Mouse (Mus musculus): ENCODE results near the gene Vac14.
"Not testable (repeated sequence)": the region's sequence is repeated elsewhere in the genome, so short reads cannot be mapped to it uniquely, and the experiment has no call there.

Gene Vac14

GRCm38 (mm10) chr8:110648577-110648976, 30.2 kb downstream of the Vac14 start:
- no peak for DNase-seq (ENCODE audit: low spot score in 2 of 2)

- DNase-seq (ENCODE audit: low spot score in 2 of 2): no peak
These were observed 30.9 kb downstream of the Vac14 start for GRCm38 (mm10) chr8:110649286-110649685.

GRCm38 (mm10) chr8:110650838-110651237, 32.5 kb downstream of the Vac14 start:
- no peak for DNase-seq (ENCODE audit: low spot score in 2 of 2)

GRCm38 (mm10) chr8:110651847-110652246, 33.5 kb downstream of the Vac14 start:
- no peak for DNase-seq (ENCODE audit: low spot score in 2 of 2)

- DNase-seq (ENCODE audit: low spot score in 2 of 2): no peak
These were observed 36.0 kb downstream of the Vac14 start for GRCm38 (mm10) chr8:110654075-110655060.

GRCm38 (mm10) chr8:110655827-110656226, 37.4 kb downstream of the Vac14 start:
- no peak for DNase-seq (ENCODE audit: low spot score in 2 of 2)

GRCm38 (mm10) chr8:110657661-110658060, 39.3 kb downstream of the Vac14 start:
- no peak for DNase-seq (ENCODE audit: low spot score in 2 of 2)

- DNase-seq (ENCODE audit: low spot score in 2 of 2): no peak
These were observed 41.7 kb downstream of the Vac14 start for GRCm38 (mm10) chr8:110660121-110660520.

- no peak for DNase-seq (ENCODE audit: low spot score in 2 of 2)
These were observed 44.2 kb downstream of the Vac14 start for GRCm38 (mm10) chr8:110662545-110662944.

- no peak for DNase-seq (ENCODE audit: low spot score in 2 of 2)
These were observed 44.8 kb downstream of the Vac14 start for GRCm38 (mm10) chr8:110663015-110663742.

- DNase-seq (ENCODE audit: low spot score in 2 of 2): peak; percentile 53 to 72
These were observed 46.0 kb downstream of the Vac14 start for GRCm38 (mm10) chr8:110664202-110664896.

- no peak for DNase-seq (ENCODE audit: low spot score in 2 of 2)
These were observed 46.6 kb downstream of the Vac14 start for GRCm38 (mm10) chr8:110665000-110665399.

GRCm38 (mm10) chr8:110667590-110668177, 49.3 kb downstream of the Vac14 start:
- not testable (repeated sequence) for DNase-seq (ENCODE audit: low spot score in 2 of 2)

GRCm38 (mm10) chr8:110669932-110670628, 51.7 kb downstream of the Vac14 start:
- DNase-seq (ENCODE audit: low spot score in 2 of 2): no peak

- DNase-seq (ENCODE audit: low spot score in 2 of 2): peak in 1 of 2 experiments; percentile 70
These were observed 52.9 kb downstream of the Vac14 start for GRCm38 (mm10) chr8:110671309-110671708.

GRCm38 (mm10) chr8:110672133-110672532, 53.7 kb downstream of the Vac14 start:
- no peak for DNase-seq (ENCODE audit: low spot score in 2 of 2)

GRCm38 (mm10) chr8:110673168-110673567, 54.8 kb downstream of the Vac14 start:
- no peak for DNase-seq (ENCODE audit: low spot score in 2 of 2)

- no peak for DNase-seq (ENCODE audit: low spot score in 2 of 2)
These were observed 56.2 kb downstream of the Vac14 start for GRCm38 (mm10) chr8:110674589-110674988.

GRCm38 (mm10) chr8:110676702-110677101, 58.3 kb downstream of the Vac14 start:
- no peak for DNase-seq (ENCODE audit: low spot score in 2 of 2)

- DNase-seq (ENCODE audit: low spot score in 2 of 2): no peak
These were observed 58.8 kb downstream of the Vac14 start for GRCm38 (mm10) chr8:110677174-110677660.

- no peak for DNase-seq (ENCODE audit: low spot score in 2 of 2)
These were observed 60.6 kb downstream of the Vac14 start for GRCm38 (mm10) chr8:110678989-110679388.

Measured in left cerebral cortex, adult 9 months (tissue).